Mouse (Mus musculus) ES-E14 (cell line): ENCODE data around the gene Mmachc. TPM values are rescaled to one million over a fixed set of nuclear protein-coding genes. Genes with fewer than 3 reads are reported as not detected.

Source experiments
- DNase-seq: peaks from one replicate; pipeline ENCODE4 v3.0.0-alpha.2; 2013; ENCODE audit warnings: low read depth, low spot score
- H3K27ac ChIP-seq: 2 replicates; pipeline ENCODE4 v1.5.1; 2012; ENCODE audit warnings: low read depth, mild to moderate bottlenecking, low read length, moderate library complexity, mixed read lengths; ENCODE audit not compliant: poor library complexity, insufficient read depth, severe bottlenecking
- H3K36me3 ChIP-seq: 2 replicates; pipeline ENCODE4 v1.6.1; 2012; ENCODE audit warnings: mild to moderate bottlenecking, low read length, moderate library complexity, mixed read lengths; ENCODE audit not compliant: control insufficient read depth, poor library complexity, insufficient read depth, severe bottlenecking
- H3K4me1 ChIP-seq, 2 experiments: fragments of 150-350 bp in 1 of 2; sonication (generic) in 1 of 2; 2 replicates each; pipeline ENCODE4 v1.6.1; 2012; ENCODE audit warnings: low read length in 2 of 2, mild to moderate bottlenecking in 1 of 2, mixed read lengths in 1 of 2; ENCODE audit not compliant: control insufficient read depth in 2 of 2, insufficient read depth in 2 of 2, poor library complexity in 1 of 2
- H3K4me3 ChIP-seq, 2 experiments: fragments of 150-350 bp in 1 of 2; sonication (generic) in 1 of 2; 2 replicates each; pipeline ENCODE4 v1.5.1; 2012; ENCODE audit warnings: low read length in 2 of 2, low read depth in 1 of 2, mild to moderate bottlenecking in 1 of 2, mixed read lengths in 1 of 2; ENCODE audit not compliant: insufficient read depth in 1 of 2, poor library complexity in 1 of 2, severe bottlenecking in 1 of 2
- H3K9ac ChIP-seq: 2 replicates; pipeline ENCODE4 v1.6.1; 2012; ENCODE audit warnings: low read depth, mild to moderate bottlenecking, low read length, mixed read lengths; ENCODE audit not compliant: poor library complexity, insufficient read depth, severe bottlenecking
- H3K9me3 ChIP-seq: fragments of 150-350 bp; sonication (generic); 2 replicates; pipeline ENCODE4 v1.6.1; 2012; ENCODE audit warnings: low read depth, mild to moderate bottlenecking, low read length; ENCODE audit not compliant: control insufficient read depth, insufficient read depth
- CHD2 ChIP-seq: IDR thresholded peaks from 2 replicates; pipeline ENCODE4 v1.6.1; 2014; ENCODE audit warnings: mild to moderate bottlenecking, low read depth, low read length, inconsistent platforms
- HCFC1 ChIP-seq: IDR thresholded peaks from 2 replicates; pipeline ENCODE4 v1.6.1; 2012; ENCODE audit warnings: low read length, inconsistent platforms, borderline replicate concordance; ENCODE audit not compliant: insufficient read depth
- MAFK ChIP-seq: IDR thresholded peaks from 2 replicates; pipeline ENCODE4 v1.6.1; 2014; ENCODE audit warnings: mild to moderate bottlenecking, low read depth, low read length, inconsistent platforms; ENCODE audit not compliant: insufficient read depth
- ZC3H11A ChIP-seq: IDR thresholded peaks from 2 replicates; pipeline ENCODE4 v1.6.1; 2012; ENCODE audit warnings: low read depth, mild to moderate bottlenecking, inconsistent platforms, low read length, borderline replicate concordance
- ZNF384 ChIP-seq: IDR thresholded peaks from 2 replicates; pipeline ENCODE4 v1.6.1; 2012; ENCODE audit warnings: low read depth, low read length, inconsistent platforms
- in situ Hi-C, 2 experiments: fragments of 600-800 bp; cut with MboI; formaldehyde crosslinking; loops; one replicate each; pipeline ENCODE4 v1.15.1; 2025; ENCODE audit warnings: low sequenced_read_pairs in 2 of 2, inconsistent platforms in 1 of 2; ENCODE audit not compliant: unreplicated experiment in 2 of 2
- total RNA-seq: library from RNA; depleted of rRNA; stranded (reverse); fragments of 300-350 nt; gene quantifications from 2 replicates; pipeline ENCODE4 v1.2.3, GENCODE M21; 2012

Mmachc gene
- total RNA-seq, 1 experiment, result 18.7 TPM

GRCm38 (mm10) chr4:116672785-116673184 is 35.4 kb downstream of the Mmachc start:
- DNase-seq, result no peak
- no peak overlapping the region for H3K9ac ChIP-seq
- no peak overlapping the region for H3K27ac ChIP-seq
- H3K4me3 ChIP-seq, result no peak overlapping the region
- H3K4me1 ChIP-seq, result no peaks in the 10 kb centered on the region
- H3K36me3 ChIP-seq, result no peaks in the 10 kb centered on the region
- in situ Hi-C loops, result no loop called here
- H3K9me3 ChIP-seq, result no peaks in the 10 kb centered on the region
- TF ChIP-seq CHD2, result no peak
- no peak for TF ChIP-seq ZC3H11A
- no peak for TF ChIP-seq HCFC1
- TF ChIP-seq MAFK, result no peak
- no peak for TF ChIP-seq ZNF384

- Histone ChIP-seq H3K27ac (no peak overlapping the region), H3K9me3 (no peaks in the 10 kb centered on the region), H3K4me1 (no peaks in the 10 kb centered on the region), H3K9ac (no peak overlapping the region), H3K4me3 (no peak overlapping the region), H3K36me3 (no peaks in the 10 kb centered on the region)
- in situ Hi-C loops, result no loop called here
- TF ChIP-seq CHD2 (no peak), ZNF384 (no peak), ZC3H11A (no peak), HCFC1 (no peak), MAFK (no peak)
- DNase-seq, result no peak
Observed at GRCm38 (mm10) chr4:116669291-116669690, 38.9 kb downstream of the Mmachc start.

GRCm38 (mm10) chr4:116668145-116668544 is 40.1 kb downstream of the Mmachc start:
- Histone ChIP-seq H3K9ac (no peak overlapping the region), H3K4me1 (no peaks in the 10 kb centered on the region), H3K27ac (no peak overlapping the region), H3K4me3 (no peak overlapping the region), H3K9me3 (no peaks in the 10 kb centered on the region), H3K36me3 (no peaks in the 10 kb centered on the region)
- no peak for DNase-seq
- TF ChIP-seq CHD2, result no peak
- TF ChIP-seq ZC3H11A, result no peak
- in situ Hi-C loops, result no loop called here

GRCm38 (mm10) chr4:116666625-116667024 is 41.6 kb downstream of the Mmachc start:
- no peak overlapping the region for H3K4me3 ChIP-seq
- no peak for TF ChIP-seq ZNF384
- no peak for TF ChIP-seq CHD2

GRCm38 (mm10) chr4:116661998-116662397 is 46.2 kb downstream of the Mmachc start:
- no peak overlapping the region for H3K27ac ChIP-seq
- H3K4me3 ChIP-seq, result no peak overlapping the region
- in situ Hi-C loops, result no loop called here
- H3K36me3 ChIP-seq, result no peaks in the 10 kb centered on the region
- no peak for DNase-seq
- peaks cover 4 to 9% of the 10 kb centered on the region in 2 experiments; a peak in 2 of 4 replicates for H3K4me1 ChIP-seq
- H3K9ac ChIP-seq, result no peak overlapping the region
- TF ChIP-seq ZNF384 (peak; percentile 81), CHD2 (no peak)
- no peaks in the 10 kb centered on the region for H3K9me3 ChIP-seq

More at GRCm38 (mm10) chr4:116666625-116667024, 41.6 kb downstream of the Mmachc start:
- Histone ChIP-seq H3K9ac (no peak overlapping the region), H3K9me3 (no peaks in the 10 kb centered on the region), H3K36me3 (no peaks in the 10 kb centered on the region), H3K27ac (no peak overlapping the region), H3K4me1 (peaks cover 0 to 3% of the 10 kb centered on the region in 2 experiments; a peak in 1 of 4 replicates)
- DNase-seq, result no peak
- in situ Hi-C loops, result no loop called here
